ENCODE assay signal across 19 mouse cellular contexts in genomic region chr5:36571371-36571770, GRCm38 (mm10). TPM values are rescaled to one million over a fixed set of nuclear protein-coding genes. Genes with fewer than 3 reads are reported as not detected.
DNase-seq lines count a peak whose midpoint lies in the region; ATAC-seq and TF ChIP-seq lines count a peak whose summit lies in the region.
"Had no signal": no experiment of that assay in that cellular context is flagged by ENCODE, and none has a peak within 500 bp of the region (broad histone marks: within the 10 kb centered on the region; RNA-seq: fewer than 3 reads in every experiment).

No protein-coding gene starts in this region.

- no peak overlapping the region for H3K4me3 ChIP-seq in liver, adult 2 months (ENCODE audit: insufficient read depth, low read depth, low read length)
- no peak overlapping the region for H3K4me3 ChIP-seq in liver, embryonic 11.5 days (ENCODE audit: low read depth, low read length)
- H3K4me3 ChIP-seq: embryonic facial prominence, embryonic 12.5 days; forebrain, embryonic 15.5 days; heart, adult 2 months; heart, embryonic 15.5 days; hindbrain, embryonic 10.5 days had no signal

- peak; percentile 38 for DNase-seq in liver, adult 2 months (ENCODE audit: extremely low read depth, low read depth, low spot score)
- DNase-seq in liver, embryonic 11.5 days (ENCODE audit: low spot score): no peak
- peak; percentile 82 for DNase-seq in adrenal gland, adult 2 months
- DNase-seq in adrenal gland, postnatal 14 days: peak; percentile 80
- no peak for DNase-seq in left cerebral cortex, adult 8-10 months (ENCODE audit: low spot score in 2 of 2)
- DNase-seq in lung, postnatal 14 days: no peak
- DNase-seq: cerebellum, adult 11-12 months; cerebellum, adult 9-10 months; cerebellum, postnatal 25 days; gastrocnemius, postnatal 14 days; heart, adult 2 months had no signal

- TF ChIP-seq CTCF in liver, adult 2 months (IDR thresholded peaks at IDR 0.05; ENCODE audit: low read depth, low read length): no peak

- no peaks in the 10 kb centered on the region for H3K9me3 ChIP-seq in liver, embryonic 11.5 days (ENCODE audit: control insufficient read depth, low read length)
- H3K9me3 ChIP-seq: embryonic facial prominence, embryonic 12.5 days; forebrain, embryonic 15.5 days; G1E; heart, embryonic 15.5 days; hindbrain, embryonic 10.5 days had no signal

- peak overlapping the region; percentile 20; the same call in 1 of the 2 replicates for H3K27ac ChIP-seq in liver, adult 2 months (replicated peaks; ENCODE audit: insufficient read depth, low read depth, low read length)
- no peak overlapping the region for H3K27ac ChIP-seq in liver, embryonic 11.5 days (ENCODE audit: low read depth, low read length)
- H3K27ac ChIP-seq: embryonic facial prominence, embryonic 12.5 days; forebrain, embryonic 15.5 days; heart, adult 2 months; heart, embryonic 15.5 days; hindbrain, embryonic 10.5 days; hindbrain, embryonic 14.5 days had no signal

- ATAC-seq in liver, embryonic 11.5 days (replicated peaks; ENCODE audit: low FRiP score): no peak
- ATAC-seq: forebrain, embryonic 15.5 days; intestine, embryonic 16.5 days had no signal

- H3K4me2 ChIP-seq in liver, embryonic 11.5 days: no peak overlapping the region
- H3K4me2 ChIP-seq: embryonic facial prominence, embryonic 12.5 days; forebrain, embryonic 15.5 days; heart, embryonic 11.5 days; heart, embryonic 15.5 days; hindbrain, embryonic 14.5 days had no signal

- H3K27me3 ChIP-seq in liver, adult 2 months (ENCODE audit: control insufficient read depth, insufficient read depth, low read length): no peaks in the 10 kb centered on the region
- no peaks in the 10 kb centered on the region for H3K27me3 ChIP-seq in liver, embryonic 11.5 days (replicated peaks; ENCODE audit: control insufficient read depth, insufficient read depth, low read length)
- H3K27me3 ChIP-seq: embryonic facial prominence, embryonic 12.5 days; forebrain, embryonic 15.5 days; heart, embryonic 15.5 days had no signal

- WGBS in liver, adult 2 months: 90% methylated on average over 16 of the region's 16 CpGs
- 92% methylated on average over 16 of the region's 16 CpGs for WGBS in liver, embryonic 11.5 days

- no peak overlapping the region for H3K9ac ChIP-seq in liver, adult 2 months (ENCODE audit: low read depth, low read length)
- no peak overlapping the region for H3K9ac ChIP-seq in liver, embryonic 11.5 days (ENCODE audit: low read depth, low read length)
- H3K9ac ChIP-seq: embryonic facial prominence, embryonic 12.5 days; forebrain, embryonic 15.5 days; heart, embryonic 15.5 days; hindbrain, embryonic 14.5 days had no signal

- H3K4me1 ChIP-seq in liver, adult 2 months (ENCODE audit: control insufficient read depth, insufficient read depth, low read length): peaks cover 54% of the 10 kb centered on the region
- peaks cover 24% of the 10 kb centered on the region for H3K4me1 ChIP-seq in liver, embryonic 11.5 days (replicated peaks; ENCODE audit: control insufficient read depth, insufficient read depth, low read length)

- TF ChIP-seq POLR2A in liver, adult 2 months (IDR thresholded peaks at IDR 0.05; ENCODE audit: extremely low read depth, insufficient read depth, low read length): no peak

- H3K79me2 ChIP-seq in liver, adult 2 months (ENCODE audit: control insufficient read depth, insufficient read depth, low read length): peaks cover 22% of the 10 kb centered on the region; the same call in 1 of the 2 replicates

- H3K36me3 ChIP-seq in liver, adult 2 months (ENCODE audit: control insufficient read depth, insufficient read depth, low read length): no peaks in the 10 kb centered on the region; the same call in 1 of the 2 replicates
- H3K36me3 ChIP-seq in liver, embryonic 11.5 days (ENCODE audit: control insufficient read depth, insufficient read depth, low read length): no peaks in the 10 kb centered on the region
- H3K36me3 ChIP-seq: heart, embryonic 15.5 days had no signal

RNA-seq across cellular contexts. Expression of gene Tbc1d14, which starts 21.7 kb away (rescaled TPM):
- total RNA-seq in liver, adult 2 months (2014; rRNA removed): 5.4 and 8.2 TPM in 2 replicates
- 8.4 and 8.9 TPM in 2 replicates for polyA plus RNA-seq in liver, adult 2 months (2012; rRNA removed)
- 26.0 and 30.2 TPM in 2 replicates for polyA plus RNA-seq in liver, embryonic 11.5 days (2014; fragmentation: Nextera tagmentation; extraction: Ambion mirVana)
- 10 to 100 TPM; 42.1 to 47.0 TPM for total RNA-seq in adrenal gland, adult 2 months (2021)
- polyA plus RNA-seq in adrenal gland, adult 2 months (2012; rRNA removed): 16.3 and 18.8 TPM in 2 replicates
- 31.9 and 32.4 TPM in 2 replicates for total RNA-seq in adrenal gland, postnatal 14 days (2021)
- total RNA-seq in left cerebral cortex, adult 8-10 months (2022): 10 to 100 TPM; 64.9 to 68.9 (median 68.0) TPM

Comparison
In these comparisons a context has a peak if more than half of its experiments do, and no peak if none do; other contexts are left out.
1. DNase-seq: peak in liver, adult 2 months (single experiment), adrenal gland, adult 2 months (single experiment) and adrenal gland, postnatal 14 days (single experiment); none in liver, embryonic 11.5 days (single experiment), left cerebral cortex, adult 8-10 months (0 of 2) and lung, postnatal 14 days (single experiment).